Mouse (Mus musculus): ENCODE measurements around the gene Gm17490. TPM values are rescaled to one million over a fixed set of nuclear protein-coding genes. Genes with fewer than 3 reads are reported as not detected.

Gene Gm17490
- polyA plus RNA-seq, 1 experiment = not detected

DNA sequence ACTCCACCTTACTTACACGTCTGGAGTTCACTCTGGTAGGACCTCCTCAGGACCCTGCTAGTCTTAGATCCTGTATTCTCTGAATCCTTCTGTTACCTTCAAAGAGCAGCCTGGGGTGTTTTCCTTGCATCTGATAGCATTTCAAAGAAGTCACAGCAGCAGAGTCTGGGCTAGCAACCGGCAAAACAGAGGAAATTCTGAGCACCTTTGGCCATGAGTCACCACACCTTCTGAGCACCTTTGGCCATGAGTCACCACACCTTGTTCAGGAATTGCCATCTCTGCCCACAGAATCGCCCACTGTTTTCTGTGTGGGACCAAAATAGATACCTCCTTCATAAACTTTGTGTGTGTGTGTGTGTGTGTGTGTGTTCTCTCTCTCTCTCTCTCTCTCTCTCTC, 25.4 kb upstream of the Gm17490 start:
- TF ChIP-seq MAX (IDR thresholded peaks at IDR 0.05) = no peak
- TF ChIP-seq USF1 (IDR thresholded peaks at IDR 0.05; ENCODE audit: low read depth) = no peak
- TF ChIP-seq MYOG (IDR thresholded peaks at IDR 0.05; ENCODE audit: control insufficient read depth, extremely low read depth, insufficient read length) = no peak
- TF ChIP-seq FOSL1 (IDR thresholded peaks at IDR 0.05; ENCODE audit: insufficient read depth, low read length, poor library complexity, severe bottlenecking) = no peak
- TF ChIP-seq CEBPB (IDR thresholded peaks at IDR 0.05; ENCODE audit: low read depth) = no peak
- no peak for TF ChIP-seq CTCF (IDR thresholded peaks at IDR 0.05; ENCODE audit: control insufficient read depth, insufficient read depth, insufficient read length)
- no peak for TF ChIP-seq MYOD1 (IDR thresholded peaks at IDR 0.05; ENCODE audit: control insufficient read depth, insufficient read length, low read depth)
- no peaks in the 10 kb centered on the region for H3K79me2 ChIP-seq (ENCODE audit: control insufficient read depth, insufficient read depth)
- no peaks in the 10 kb centered on the region for H3K27me3 ChIP-seq (ENCODE audit: control insufficient read depth, insufficient read depth, insufficient read length)
- H3K4me3 ChIP-seq (ENCODE audit: insufficient read depth, poor library complexity, severe bottlenecking) = no peak overlapping the region
- no peaks in the 10 kb centered on the region for H3K36me3 ChIP-seq (ENCODE audit: control insufficient read depth, insufficient read depth)
- H3ac ChIP-seq (ENCODE audit: control insufficient read depth, insufficient read length, low read depth) = no peak overlapping the region
- H3K79me3 ChIP-seq (ENCODE audit: low read depth) = no peaks in the 10 kb centered on the region

DNA sequence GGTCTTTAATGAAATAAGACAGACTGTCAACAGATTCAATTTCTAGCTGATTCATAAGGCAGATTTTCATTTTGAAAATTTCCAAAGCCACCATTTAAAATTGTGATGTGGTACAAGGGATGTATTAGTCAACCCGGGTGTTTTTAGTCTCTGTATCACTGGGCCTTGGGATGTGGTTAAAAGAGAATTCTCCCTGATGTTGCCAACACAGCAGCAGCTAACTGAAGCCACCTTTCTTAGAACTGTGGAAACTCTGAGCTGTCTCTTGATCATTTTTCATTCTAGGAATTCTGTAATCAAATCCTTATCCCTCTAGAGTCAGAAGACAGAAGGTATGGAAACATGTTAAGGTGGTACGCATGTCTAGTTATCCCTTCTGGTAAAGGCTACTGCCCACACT, 19.2 kb upstream of the Gm17490 start:
- Histone ChIP-seq H3K79me2 (ENCODE audit: control insufficient read depth, insufficient read depth) (no peaks in the 10 kb centered on the region), H3K36me3 (ENCODE audit: control insufficient read depth, insufficient read depth) (no peaks in the 10 kb centered on the region), H3K27me3 (ENCODE audit: control insufficient read depth, insufficient read depth, insufficient read length) (no peaks in the 10 kb centered on the region), H3K79me3 (ENCODE audit: low read depth) (no peaks in the 10 kb centered on the region), H3ac (ENCODE audit: control insufficient read depth, insufficient read length, low read depth) (no peak overlapping the region), H3K4me3 (ENCODE audit: insufficient read depth, poor library complexity, severe bottlenecking) (no peak overlapping the region)
- no peak for TF ChIP-seq FOSL1 (IDR thresholded peaks at IDR 0.05; ENCODE audit: insufficient read depth, low read length, poor library complexity, severe bottlenecking)
- no peak for TF ChIP-seq MYOG (IDR thresholded peaks at IDR 0.05; ENCODE audit: control insufficient read depth, extremely low read depth, insufficient read length)
- no peak for TF ChIP-seq CEBPB (IDR thresholded peaks at IDR 0.05; ENCODE audit: low read depth)
- TF ChIP-seq USF1 (IDR thresholded peaks at IDR 0.05; ENCODE audit: low read depth) = no peak
- no peak for TF ChIP-seq CTCF (IDR thresholded peaks at IDR 0.05; ENCODE audit: control insufficient read depth, insufficient read depth, insufficient read length)

DNA sequence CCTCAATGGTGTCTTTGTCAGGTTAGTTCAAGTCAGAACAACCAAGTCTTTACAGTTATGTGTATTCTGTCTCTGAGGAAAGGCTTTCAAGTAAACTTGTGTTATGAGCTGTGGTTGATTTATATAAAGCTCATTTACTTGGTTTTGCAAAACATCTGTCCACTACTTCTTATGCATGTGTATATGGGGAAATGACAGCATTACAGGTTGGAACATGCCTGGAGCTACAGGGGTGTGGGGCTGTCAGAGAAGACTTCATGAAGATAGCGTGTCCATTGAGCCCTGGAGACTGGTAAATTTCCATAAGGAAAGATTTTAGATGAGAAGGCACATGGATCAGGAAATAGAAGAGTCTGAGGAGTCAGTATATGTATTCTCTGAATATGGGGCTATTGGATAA, 18.0 kb upstream of the Gm17490 start:
- Histone ChIP-seq H3K36me3 (ENCODE audit: control insufficient read depth, insufficient read depth) (no peaks in the 10 kb centered on the region), H3ac (ENCODE audit: control insufficient read depth, insufficient read length, low read depth) (no peak overlapping the region), H3K4me3 (ENCODE audit: insufficient read depth, poor library complexity, severe bottlenecking) (no peak overlapping the region), H3K79me2 (ENCODE audit: control insufficient read depth, insufficient read depth) (no peaks in the 10 kb centered on the region), H3K27me3 (ENCODE audit: control insufficient read depth, insufficient read depth, insufficient read length) (no peaks in the 10 kb centered on the region), H3K79me3 (ENCODE audit: low read depth) (no peaks in the 10 kb centered on the region)
- no peak for TF ChIP-seq CTCF (IDR thresholded peaks at IDR 0.05; ENCODE audit: control insufficient read depth, insufficient read depth, insufficient read length)
- TF ChIP-seq MYOD1 (IDR thresholded peaks at IDR 0.05; ENCODE audit: control insufficient read depth, insufficient read length, low read depth) = no peak
- TF ChIP-seq USF1 (IDR thresholded peaks at IDR 0.05; ENCODE audit: low read depth) = no peak

DNA sequence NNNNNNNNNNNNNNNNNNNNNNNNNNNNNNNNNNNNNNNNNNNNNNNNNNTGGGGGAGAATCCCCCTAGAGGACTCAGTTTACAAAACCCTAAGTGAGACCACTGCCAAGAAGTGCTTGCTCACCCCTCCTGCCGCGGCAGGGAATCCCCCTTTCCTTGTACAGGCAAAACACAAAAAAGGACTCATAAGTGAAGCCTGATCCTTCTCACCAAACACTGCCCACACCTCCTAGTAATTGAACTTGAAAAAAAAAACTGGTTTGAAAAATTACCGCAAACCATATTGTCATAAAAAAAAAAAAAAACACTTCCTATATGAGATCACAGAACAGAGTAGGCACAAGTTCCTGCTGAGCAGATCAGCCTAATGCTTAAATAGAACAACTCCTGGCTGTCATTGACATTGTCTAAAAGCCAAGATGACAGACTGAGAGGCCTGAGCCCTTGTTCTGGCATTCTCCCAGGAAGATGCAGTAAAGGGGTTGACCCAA, 16.4 kb upstream of the Gm17490 start, which contains the start of gene Il2ra:
Il2ra (plus strand) TSS at position 357 of the 491 bp plus-strand sequence.
- Histone ChIP-seq H3K79me2 (ENCODE audit: control insufficient read depth, insufficient read depth) (no peaks in the 10 kb centered on the region), H3K36me3 (ENCODE audit: control insufficient read depth, insufficient read depth) (no peaks in the 10 kb centered on the region), H3K27me3 (ENCODE audit: control insufficient read depth, insufficient read depth, insufficient read length) (no peaks in the 10 kb centered on the region), H3K4me3 (ENCODE audit: insufficient read depth, poor library complexity, severe bottlenecking) (no peak within 1 kb of the TSS), H3ac (ENCODE audit: control insufficient read depth, insufficient read length, low read depth) (no peak within 1 kb of the TSS), H3K79me3 (ENCODE audit: low read depth) (no peaks in the 10 kb centered on the region)
- no peak for TF ChIP-seq MYOD1 (IDR thresholded peaks at IDR 0.05; ENCODE audit: control insufficient read depth, insufficient read length, low read depth)
- TF ChIP-seq FOSL1 (IDR thresholded peaks at IDR 0.05; ENCODE audit: insufficient read depth, low read length, poor library complexity, severe bottlenecking) = no peak
- TF ChIP-seq MAX (IDR thresholded peaks at IDR 0.05) = no peak

DNA sequence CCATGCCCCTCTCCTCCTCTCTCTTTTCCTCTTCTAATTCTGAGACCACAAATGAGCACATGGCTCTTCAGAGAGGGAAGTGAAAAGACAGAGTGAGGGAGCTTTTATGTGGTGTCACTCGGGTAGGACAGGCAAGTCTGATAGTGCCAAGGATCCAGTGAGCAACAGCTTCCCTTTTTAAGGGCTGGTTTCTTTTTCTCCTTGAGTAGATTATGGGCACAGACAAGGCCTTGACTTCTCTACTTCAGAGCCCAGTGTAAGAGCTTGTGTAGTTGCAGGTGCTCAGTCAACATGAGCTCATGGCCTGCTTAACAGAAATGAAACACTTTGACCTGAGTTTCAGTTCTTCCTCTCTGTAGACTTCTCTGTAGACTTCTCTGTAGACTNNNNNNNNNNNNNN, 11.1 kb upstream of the Gm17490 start:
- H3K79me2 ChIP-seq (ENCODE audit: control insufficient read depth, insufficient read depth) = no peaks in the 10 kb centered on the region
- no peak overlapping the region for H3ac ChIP-seq (ENCODE audit: control insufficient read depth, insufficient read length, low read depth)
- no peaks in the 10 kb centered on the region for H3K36me3 ChIP-seq (ENCODE audit: control insufficient read depth, insufficient read depth)
- H3K27me3 ChIP-seq (ENCODE audit: control insufficient read depth, insufficient read depth, insufficient read length) = no peaks in the 10 kb centered on the region
- no peaks in the 10 kb centered on the region for H3K79me3 ChIP-seq (ENCODE audit: low read depth)
- TF ChIP-seq MYOG (IDR thresholded peaks at IDR 0.05; ENCODE audit: control insufficient read depth, extremely low read depth, insufficient read length) = no peak
- H3K4me3 ChIP-seq (ENCODE audit: insufficient read depth, poor library complexity, severe bottlenecking) = no peak overlapping the region

DNA sequence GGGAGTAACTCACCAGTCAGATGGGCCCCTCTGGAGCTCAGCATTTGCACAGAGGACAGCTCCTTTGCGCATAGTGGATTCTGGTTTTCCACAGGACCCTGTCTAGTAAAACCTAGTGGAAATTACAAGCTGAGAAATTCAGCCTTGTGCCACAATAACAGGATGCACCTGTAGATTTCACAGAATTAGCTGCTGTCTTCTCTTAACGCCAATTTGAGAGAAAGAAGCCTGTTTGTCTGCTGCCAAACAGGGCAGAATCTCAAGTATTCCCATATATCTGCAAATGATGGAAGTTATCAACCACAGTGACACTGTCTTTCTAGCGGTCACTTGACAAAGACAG, 10.0 kb upstream of the Gm17490 start:
- Histone ChIP-seq H3ac (ENCODE audit: control insufficient read depth, insufficient read length, low read depth) (no peak overlapping the region), H3K79me3 (ENCODE audit: low read depth) (no peaks in the 10 kb centered on the region), H3K27me3 (ENCODE audit: control insufficient read depth, insufficient read depth, insufficient read length) (no peaks in the 10 kb centered on the region), H3K36me3 (ENCODE audit: control insufficient read depth, insufficient read depth) (no peaks in the 10 kb centered on the region), H3K79me2 (ENCODE audit: control insufficient read depth, insufficient read depth) (no peaks in the 10 kb centered on the region), H3K4me3 (ENCODE audit: insufficient read depth, poor library complexity, severe bottlenecking) (no peak overlapping the region)
- no peak for TF ChIP-seq FOSL1 (IDR thresholded peaks at IDR 0.05; ENCODE audit: insufficient read depth, low read length, poor library complexity, severe bottlenecking)
- no peak for TF ChIP-seq MYOG (IDR thresholded peaks at IDR 0.05; ENCODE audit: control insufficient read depth, extremely low read depth, insufficient read length)
- no peak for TF ChIP-seq CEBPB (IDR thresholded peaks at IDR 0.05; ENCODE audit: low read depth)
- no peak for TF ChIP-seq CTCF (IDR thresholded peaks at IDR 0.05; ENCODE audit: control insufficient read depth, insufficient read depth, insufficient read length)
- TF ChIP-seq MAX (IDR thresholded peaks at IDR 0.05) = no peak
- TF ChIP-seq MYOD1 (IDR thresholded peaks at IDR 0.05; ENCODE audit: control insufficient read depth, insufficient read length, low read depth) = no peak
- TF ChIP-seq USF1 (IDR thresholded peaks at IDR 0.05; ENCODE audit: low read depth) = no peak
